Mouse (Mus musculus) C2C12 (cell line): ENCODE data around the gene Saysd1. TPM values are rescaled to one million over a fixed set of nuclear protein-coding genes. Genes with fewer than 3 reads are reported as not detected.

Source experiments
- H3K27me3 ChIP-seq: one replicate; pipeline ENCODE4 v1.6.1; 2011; ENCODE audit not compliant: control insufficient read depth, insufficient read depth, insufficient read length
- H3K36me3 ChIP-seq: one replicate; pipeline ENCODE4 v1.6.1; 2011; ENCODE audit not compliant: control insufficient read depth, insufficient read depth
- H3K4me3 ChIP-seq: one replicate; pipeline ENCODE4 v1.5.1; 2011; ENCODE audit warnings: mild to moderate bottlenecking, control low read depth; ENCODE audit not compliant: poor library complexity, insufficient read depth, severe bottlenecking
- H3K79me2 ChIP-seq: one replicate; pipeline ENCODE4 v1.6.1; 2011; ENCODE audit not compliant: control insufficient read depth, insufficient read depth
- H3K79me3 ChIP-seq: one replicate; pipeline ENCODE4 v1.6.1; 2011; ENCODE audit warnings: low read depth, control low read depth
- H3ac ChIP-seq: one replicate; pipeline ENCODE3; 2011; ENCODE audit warnings: low read depth; ENCODE audit not compliant: control insufficient read depth, insufficient read length
- CEBPB ChIP-seq: IDR thresholded peaks from one replicate; pipeline ENCODE4 v1.6.1; 2011; ENCODE audit warnings: low read depth, mild to moderate bottlenecking, control low read depth, moderate library complexity
- CTCF ChIP-seq: IDR thresholded peaks from one replicate; pipeline ENCODE4 v1.5.1; 2011; ENCODE audit not compliant: control insufficient read depth, insufficient read depth, insufficient read length
- FOSL1 ChIP-seq: IDR thresholded peaks from one replicate; pipeline ENCODE4 v1.8.0; 2011; ENCODE audit warnings: mild to moderate bottlenecking, low read length; ENCODE audit not compliant: poor library complexity, insufficient read depth, severe bottlenecking
- MAX ChIP-seq: IDR thresholded peaks from one replicate; pipeline ENCODE4 v1.6.1; 2011; ENCODE audit warnings: mild to moderate bottlenecking, control low read depth
- MYOD1 ChIP-seq: IDR thresholded peaks from one replicate; pipeline ENCODE4 v1.6.1; 2011; ENCODE audit warnings: low read depth; ENCODE audit not compliant: control insufficient read depth, insufficient read length
- MYOG ChIP-seq: IDR thresholded peaks from one replicate; pipeline ENCODE4 v1.6.1; 2011; ENCODE audit not compliant: control insufficient read depth, insufficient read length; ENCODE audit errors: extremely low read depth
- USF1 ChIP-seq: IDR thresholded peaks from one replicate; pipeline ENCODE4 v1.6.1; 2011; ENCODE audit warnings: low read depth, mild to moderate bottlenecking, control low read depth, moderate library complexity
- polyA plus RNA-seq: library from polyadenylated mRNA; unstranded; fragments of >200 nt; fragmentation: generic; extraction: Trizol; gene quantifications from one replicate; pipeline ENCODE4 v1.2.1, GENCODE M21; 2012; ENCODE audit warnings: missing spikeins

Gene Saysd1
- polyA plus RNA-seq, 1 experiment = 8.0 TPM

- TF ChIP-seq CEBPB = no peak
- no peak for TF ChIP-seq MAX
- no peak for TF ChIP-seq MYOG
- no peak for TF ChIP-seq MYOD1
- TF ChIP-seq USF1 = no peak
- Histone ChIP-seq H3K27me3 (no peaks in the 10 kb centered on the region), H3K36me3 (no peaks in the 10 kb centered on the region), H3K79me2 (no peaks in the 10 kb centered on the region), H3ac (no peak overlapping the region), H3K4me3 (no peak overlapping the region), H3K79me3 (no peaks in the 10 kb centered on the region)
These were observed 40.3 kb downstream of the Saysd1 start for GRCm38 (mm10) chr14:20098061-20098460.

GRCm38 (mm10) chr14:20094942-20095341 lies 43.4 kb downstream of the Saysd1 start:
- Histone ChIP-seq H3ac (no peak overlapping the region), H3K79me3 (no peaks in the 10 kb centered on the region), H3K79me2 (no peaks in the 10 kb centered on the region), H3K36me3 (no peaks in the 10 kb centered on the region), H3K4me3 (no peak overlapping the region), H3K27me3 (no peaks in the 10 kb centered on the region)
- TF ChIP-seq MAX (no peak), MYOD1 (no peak), CTCF (no peak), USF1 (no peak), MYOG (no peak), CEBPB (no peak), FOSL1 (no peak)

GRCm38 (mm10) chr14:20093493-20093892 lies 44.8 kb downstream of the Saysd1 start:
- H3K79me2 ChIP-seq = no peaks in the 10 kb centered on the region
- no peak for TF ChIP-seq MYOG
- no peak for TF ChIP-seq CEBPB
- no peak for TF ChIP-seq FOSL1
- TF ChIP-seq MAX = no peak
- TF ChIP-seq CTCF = no peak
- TF ChIP-seq MYOD1 = no peak
- no peak for TF ChIP-seq USF1

GRCm38 (mm10) chr14:20084335-20084734 lies 54.0 kb downstream of the Saysd1 start:
- TF ChIP-seq MYOD1 (no peak), MYOG (no peak), FOSL1 (no peak), CTCF (no peak), MAX (no peak), CEBPB (no peak), USF1 (no peak)
- no peaks in the 10 kb centered on the region for H3K79me3 ChIP-seq
- no peaks in the 10 kb centered on the region for H3K36me3 ChIP-seq
- no peak overlapping the region for H3ac ChIP-seq
- no peaks in the 10 kb centered on the region for H3K79me2 ChIP-seq
- no peaks in the 10 kb centered on the region for H3K27me3 ChIP-seq
- no peak overlapping the region for H3K4me3 ChIP-seq

More at GRCm38 (mm10) chr14:20093493-20093892, 44.8 kb downstream of the Saysd1 start:
- H3K79me3 ChIP-seq = no peaks in the 10 kb centered on the region
- H3ac ChIP-seq = no peak overlapping the region
- no peaks in the 10 kb centered on the region for H3K27me3 ChIP-seq
- no peaks in the 10 kb centered on the region for H3K36me3 ChIP-seq
- no peak overlapping the region for H3K4me3 ChIP-seq

GRCm38 (mm10) chr14:20082536-20083325 lies 55.6 kb downstream of the Saysd1 start:
- Histone ChIP-seq H3K79me2 (no peaks in the 10 kb centered on the region), H3K27me3 (no peaks in the 10 kb centered on the region), H3ac (peak overlapping the region; percentile 55), H3K36me3 (no peaks in the 10 kb centered on the region), H3K4me3 (peak overlapping the region; percentile 25), H3K79me3 (no peaks in the 10 kb centered on the region)
- TF ChIP-seq MAX = peak; percentile 98
- peak; percentile 48 for TF ChIP-seq USF1
- TF ChIP-seq FOSL1 = no peak
- TF ChIP-seq CTCF = no peak
- TF ChIP-seq CEBPB = no peak
- TF ChIP-seq MYOG = no peak
- no peak for TF ChIP-seq MYOD1
